Mouse (Mus musculus) olfactory bulb, adult 2 months (tissue): ENCODE results near the gene Zfp956. TPM values are rescaled to one million over a fixed set of nuclear protein-coding genes. Genes with fewer than 3 reads are reported as not detected.

ENCODE experiments used
- H3K27ac ChIP-seq: fragments of 200-500 bp; 2 replicates; pipeline ENCODE4 v1.5.1; 2012; ENCODE audit warnings: low read depth, low read length; ENCODE audit not compliant: insufficient read depth
- H3K4me1 ChIP-seq: fragments of 200-500 bp; 2 replicates; pipeline ENCODE4 v1.6.1; 2012; ENCODE audit warnings: low read length; ENCODE audit not compliant: control insufficient read depth, insufficient read depth
- H3K4me3 ChIP-seq: fragments of 200-500 bp; 2 replicates; pipeline ENCODE4 v1.5.1; 2012; ENCODE audit warnings: mild to moderate bottlenecking, low read depth, low read length, moderate library complexity; ENCODE audit not compliant: insufficient read depth
- CTCF ChIP-seq: fragments of 200-500 bp; IDR thresholded peaks from 2 replicates; pipeline ENCODE4 v1.5.1; 2012; ENCODE audit warnings: low read depth, mild to moderate bottlenecking, low read length, moderate library complexity; ENCODE audit not compliant: insufficient read depth
- POLR2A ChIP-seq: fragments of 200-500 bp; IDR thresholded peaks from 2 replicates; pipeline ENCODE4 v1.6.1; 2012; ENCODE audit warnings: mild to moderate bottlenecking, low read depth, low read length, moderate library complexity; ENCODE audit not compliant: insufficient read depth
- WGBS: fragments of 180-500 bp; shearing (Covaris S2); methylation state at CpG from one replicate; pipeline ENCODE4 v1.1.7; 2018; 5-methylcytosine and 5-hydroxymethylcytosine counted together
- polyA plus RNA-seq: library from polyadenylated mRNA; stranded (reverse); fragments of >200 nt; gene quantifications from 2 replicates; pipeline ENCODE4 v1.2.4, GENCODE M21; 2012; ENCODE audit warnings: low replicate concordance; ENCODE audit not compliant: missing spikeins, insufficient read depth, insufficient read length

The Zfp956 gene
- not detected in 2 replicates for polyA plus RNA-seq

GRCm38 (mm10) chr6:47953191-47953726 is at the start of gene Zfp956:
TSS of gene Zfp956 (plus strand) at chr6:47953390.
- TF ChIP-seq POLR2A (peak; percentile 69), CTCF (no peak)
- Histone ChIP-seq H3K27ac (peak within 1 kb of the TSS; percentile 66), H3K4me1 (peaks cover 3% of the 10 kb centered on the region; the same call in 1 of the 2 replicates), H3K4me3 (peak within 1 kb of the TSS; percentile 93)
- under 1% methylated on average over 31 of the region's 31 CpGs for WGBS

- 63% methylated on average over 4 of the region's 4 CpGs for WGBS
- TF ChIP-seq POLR2A (no peak), CTCF (no peak)
- Histone ChIP-seq H3K27ac (no peak overlapping the region), H3K4me3 (no peak overlapping the region), H3K4me1 (no peaks in the 10 kb centered on the region)
These were observed 49.6 kb upstream of the Zfp956 start for GRCm38 (mm10) chr6:47903587-47903986.

GRCm38 (mm10) chr6:47904361-47904760 is 48.8 kb upstream of the Zfp956 start:
- H3K4me3 ChIP-seq = no peak overlapping the region
- no peak overlapping the region for H3K27ac ChIP-seq
- 75% methylated on average over 19 of the region's 19 CpGs for WGBS
- TF ChIP-seq POLR2A (no peak), CTCF (no peak)
- no peaks in the 10 kb centered on the region for H3K4me1 ChIP-seq

GRCm38 (mm10) chr6:47904917-47905695 is 48.1 kb upstream of the Zfp956 start:
- Histone ChIP-seq H3K4me3 (no peak overlapping the region), H3K4me1 (no peaks in the 10 kb centered on the region), H3K27ac (no peak overlapping the region)
- WGBS = 75% methylated on average over 44 of the region's 44 CpGs
- TF ChIP-seq POLR2A = no peak
- TF ChIP-seq CTCF = no peak

GRCm38 (mm10) chr6:47906326-47906725 is 46.9 kb upstream of the Zfp956 start:
- Histone ChIP-seq H3K4me1 (no peaks in the 10 kb centered on the region), H3K27ac (no peak overlapping the region), H3K4me3 (no peak overlapping the region)
- 97% methylated on average over 5 of the region's 5 CpGs for WGBS
- TF ChIP-seq CTCF (no peak), POLR2A (no peak)

- H3K4me1 ChIP-seq = no peaks in the 10 kb centered on the region
- H3K4me3 ChIP-seq = no peak overlapping the region
- no peak overlapping the region for H3K27ac ChIP-seq
- TF ChIP-seq POLR2A (no peak), CTCF (no peak)
- 91% methylated on average over 1 of the region's 1 CpGs for WGBS
These were observed 44.2 kb upstream of the Zfp956 start for GRCm38 (mm10) chr6:47909007-47909406.

- Histone ChIP-seq H3K4me3 (no peak overlapping the region), H3K4me1 (no peaks in the 10 kb centered on the region), H3K27ac (no peak overlapping the region)
- TF ChIP-seq CTCF = no peak
- no peak for TF ChIP-seq POLR2A
- 50% methylated on average over 1 of the region's 1 CpGs for WGBS
These were observed 41.5 kb upstream of the Zfp956 start for GRCm38 (mm10) chr6:47911650-47912049.

GRCm38 (mm10) chr6:47912991-47913390 is 40.2 kb upstream of the Zfp956 start:
- TF ChIP-seq POLR2A (no peak), CTCF (no peak)
- no peak overlapping the region for H3K27ac ChIP-seq
- H3K4me1 ChIP-seq = no peaks in the 10 kb centered on the region
- WGBS = 45% methylated on average over 3 of the region's 3 CpGs
- H3K4me3 ChIP-seq = no peak overlapping the region

- H3K4me1 ChIP-seq = no peaks in the 10 kb centered on the region
- no peak overlapping the region for H3K27ac ChIP-seq
- H3K4me3 ChIP-seq = no peak overlapping the region
- TF ChIP-seq CTCF (no peak), POLR2A (no peak)
- WGBS = 82% methylated on average over 5 of the region's 5 CpGs
These were observed 36.1 kb upstream of the Zfp956 start for GRCm38 (mm10) chr6:47917051-47917450.
